Mouse (Mus musculus) CH12.LX (cell line): ENCODE results near the gene Ripply1. TPM values are rescaled to one million over a fixed set of nuclear protein-coding genes. Genes with fewer than 3 reads are reported as not detected.

Experiments
- DNase-seq: peaks from one replicate; pipeline ENCODE4 v3.0.0-alpha.2; 2013; ENCODE audit errors: extremely low read depth
- H3K27ac ChIP-seq: 2 replicates; pipeline ENCODE4 v1.5.1; 2012; ENCODE audit warnings: low read depth, mild to moderate bottlenecking, control low read depth, moderate library complexity; ENCODE audit not compliant: insufficient read depth
- H3K27me3 ChIP-seq: replicated peaks from 2 replicates; pipeline ENCODE3; 2012; ENCODE audit warnings: inconsistent platforms
- H3K36me3 ChIP-seq, 2 experiments: replicated peaks in 1 of 2; 2 replicates each; pipeline versions ENCODE3 to v1.6.1; 2012; ENCODE audit warnings: inconsistent platforms in 1 of 2, low read length in 1 of 2, mild to moderate bottlenecking in 1 of 2, mixed read lengths in 1 of 2, moderate library complexity in 1 of 2; ENCODE audit not compliant: control insufficient read depth in 1 of 2, insufficient read depth in 1 of 2
- H3K4me1 ChIP-seq, 2 experiments: 2 replicates each; pipeline ENCODE4 v1.6.1; 2012; ENCODE audit warnings: inconsistent platforms in 1 of 2, moderate library complexity in 1 of 2; ENCODE audit not compliant: insufficient read depth in 2 of 2, control insufficient read depth in 1 of 2
- H3K4me2 ChIP-seq: 2 replicates; pipeline ENCODE4 v1.6.1; 2012; ENCODE audit warnings: low read depth, mild to moderate bottlenecking, control low read depth; ENCODE audit not compliant: poor library complexity, insufficient read depth, severe bottlenecking
- H3K4me3 ChIP-seq, 3 experiments: fragments of 150-350 bp in 1 of 3; sonication (generic) in 1 of 3; replicated peaks in 1 of 3; 2 replicates each; pipeline versions ENCODE3 to v1.5.1; 2011 to 2012; ENCODE audit warnings: low read depth in 2 of 3, low read length in 2 of 3, mild to moderate bottlenecking in 2 of 3, moderate library complexity in 2 of 3, control low read depth in 1 of 3, improper control_type of control experiment in 1 of 3, inconsistent platforms in 1 of 3, mixed read lengths in 1 of 3; ENCODE audit not compliant: poor library complexity in 1 of 3
- H3K79me2 ChIP-seq: replicated peaks from 2 replicates; pipeline ENCODE4 v1.6.1; 2012; ENCODE audit warnings: mild to moderate bottlenecking, moderate library complexity; ENCODE audit not compliant: control insufficient read depth, poor library complexity, insufficient read depth, severe bottlenecking; ENCODE audit errors: extremely low read depth
- H3K9ac ChIP-seq: 2 replicates; pipeline ENCODE4 v1.6.1; 2012; ENCODE audit warnings: low read depth, mild to moderate bottlenecking, control low read depth, moderate library complexity; ENCODE audit not compliant: insufficient read depth
- H3K9me3 ChIP-seq: replicated peaks from 2 replicates; pipeline ENCODE3; 2012; ENCODE audit warnings: low read length, inconsistent platforms, mixed read lengths
- BHLHE40 ChIP-seq: IDR thresholded peaks from 2 replicates; pipeline ENCODE4 v1.6.1; 2011; ENCODE audit warnings: mild to moderate bottlenecking, low read depth, low read length, improper control_type of control experiment
- CHD1 ChIP-seq: IDR thresholded peaks from 2 replicates; pipeline ENCODE4 v1.6.1; 2012; ENCODE audit warnings: low read depth, low read length, improper control_type of control experiment, inconsistent platforms
- CHD2 ChIP-seq: IDR thresholded peaks from 2 replicates; pipeline ENCODE4 v1.6.1; 2011; ENCODE audit warnings: low read length, improper control_type of control experiment
- CTCF ChIP-seq, 2 experiments: IDR thresholded peaks in 1 of 2; conservative IDR thresholded peaks in 1 of 2; 2 replicates each; pipeline ENCODE4 v1.5.1; 2011 to 2012; ENCODE audit warnings: low read depth in 2 of 2, low read length in 2 of 2, improper control_type of control experiment in 1 of 2, inconsistent platforms in 1 of 2, mild to moderate bottlenecking in 1 of 2, moderate library complexity in 1 of 2
- ELF1 ChIP-seq: IDR thresholded peaks from 2 replicates; pipeline ENCODE4 v1.6.1; 2014; ENCODE audit warnings: low read depth, mild to moderate bottlenecking, inconsistent platforms, low read length, improper control_type of control experiment
- EP300 ChIP-seq: IDR thresholded peaks from 2 replicates; pipeline ENCODE4 v1.6.1; 2011; ENCODE audit warnings: low read length, improper control_type of control experiment
- GABPA ChIP-seq: IDR thresholded peaks from 2 replicates; pipeline ENCODE4 v1.6.1; 2012; ENCODE audit warnings: low read depth, low read length, improper control_type of control experiment, inconsistent platforms; ENCODE audit not compliant: insufficient replicate concordance
- HCFC1 ChIP-seq: IDR thresholded peaks from 2 replicates; pipeline ENCODE4 v1.6.1; 2012; ENCODE audit warnings: low read depth, mild to moderate bottlenecking, inconsistent platforms, low read length, improper control_type of control experiment
- JUN ChIP-seq: IDR thresholded peaks from 2 replicates; pipeline ENCODE4 v1.6.1; 2011; ENCODE audit warnings: low read depth, mild to moderate bottlenecking, low read length, improper control_type of control experiment, moderate library complexity; ENCODE audit not compliant: insufficient read depth
- JUND ChIP-seq: conservative IDR thresholded peaks from 2 replicates; pipeline ENCODE4 v1.6.1; 2011; ENCODE audit warnings: low read depth, low read length, improper control_type of control experiment
- KAT2A ChIP-seq: IDR thresholded peaks from 2 replicates; pipeline ENCODE4 v1.6.1; 2012; ENCODE audit warnings: low read length, improper control_type of control experiment, inconsistent platforms; ENCODE audit not compliant: insufficient replicate concordance
- MXI1 ChIP-seq: IDR thresholded peaks from 2 replicates; pipeline ENCODE4 v1.6.1; 2011; ENCODE audit warnings: mild to moderate bottlenecking, low read depth, low read length, improper control_type of control experiment
- NELFE ChIP-seq: IDR thresholded peaks from 2 replicates; pipeline ENCODE4 v1.6.1; 2011; ENCODE audit warnings: low read depth, low read length, improper control_type of control experiment
- NRF1 ChIP-seq: IDR thresholded peaks from 2 replicates; pipeline ENCODE4 v1.6.1; 2014; ENCODE audit warnings: low read depth, mild to moderate bottlenecking, inconsistent platforms, low read length, improper control_type of control experiment, moderate library complexity
- POLR2A ChIP-seq: IDR thresholded peaks from 2 replicates; pipeline ENCODE4 v1.6.1; 2011; ENCODE audit warnings: low read depth, mild to moderate bottlenecking, improper control_type of control experiment, low read length
- POLR2AphosphoS2 ChIP-seq: IDR thresholded peaks from 2 replicates; pipeline ENCODE4 v1.6.1; 2011; ENCODE audit warnings: low read depth, low read length, improper control_type of control experiment
- RAD21 ChIP-seq: IDR thresholded peaks from 2 replicates; pipeline ENCODE4 v1.6.1; 2011; ENCODE audit warnings: low read depth, mild to moderate bottlenecking, low read length, improper control_type of control experiment, moderate library complexity
- RCOR1 ChIP-seq: conservative IDR thresholded peaks from 2 replicates; pipeline ENCODE4 v1.6.1; 2012; ENCODE audit warnings: low read depth, mild to moderate bottlenecking, inconsistent platforms, low read length, improper control_type of control experiment
- SMC3 ChIP-seq: IDR thresholded peaks from 2 replicates; pipeline ENCODE4 v1.6.1; 2011; ENCODE audit warnings: low read depth, low read length, improper control_type of control experiment
- TBP ChIP-seq: conservative IDR thresholded peaks from 2 replicates; pipeline ENCODE4 v1.6.1; 2011; ENCODE audit warnings: low read depth, low read length, improper control_type of control experiment
- TCF12 ChIP-seq: IDR thresholded peaks from 2 replicates; pipeline ENCODE4 v1.6.1; 2014; ENCODE audit warnings: low read depth, mild to moderate bottlenecking, inconsistent platforms, low read length, improper control_type of control experiment
- UBTF ChIP-seq: IDR thresholded peaks from 2 replicates; pipeline ENCODE4 v1.6.1; 2012; ENCODE audit warnings: low read depth, mild to moderate bottlenecking, inconsistent platforms, low read length, improper control_type of control experiment, moderate library complexity
- USF1 ChIP-seq: IDR thresholded peaks from 2 replicates; pipeline ENCODE4 v1.6.1; 2014; ENCODE audit warnings: low read depth, mild to moderate bottlenecking, inconsistent platforms, low read length, improper control_type of control experiment
- USF2 ChIP-seq: conservative IDR thresholded peaks from 2 replicates; pipeline ENCODE4 v1.6.1; 2011; ENCODE audit warnings: low read depth, low read length, improper control_type of control experiment
- ZKSCAN1 ChIP-seq: IDR thresholded peaks from 2 replicates; pipeline ENCODE4 v1.6.1; 2012; ENCODE audit warnings: low read depth, inconsistent platforms, low read length, improper control_type of control experiment, borderline replicate concordance
- ZMIZ1 ChIP-seq: IDR thresholded peaks from 2 replicates; pipeline ENCODE4 v1.6.1; 2012; ENCODE audit warnings: low read depth, mild to moderate bottlenecking, inconsistent platforms, low read length, improper control_type of control experiment
- ZNF384 ChIP-seq: IDR thresholded peaks from 2 replicates; pipeline ENCODE4 v1.6.1; 2012; ENCODE audit warnings: low read depth, low read length, improper control_type of control experiment, inconsistent platforms
- dilution Hi-C: fragments of 300-500 bp; cut with MboI; formaldehyde crosslinking; loops from 2 replicates; pipeline ENCODE4 v1.14.3; 2020; ENCODE audit warnings: low sequenced_read_pairs; ENCODE audit not compliant: extremely low pct_unique_long_range_greater_than_20kb, extremely low pct_ligation_motif_present
- in situ Hi-C: fragments of 300-500 bp; cut with MboI; formaldehyde crosslinking; loops from 3 replicates; pipeline ENCODE4 v1.14.3; 2019; ENCODE audit warnings: low sequenced_read_pairs, low pct_ligation_motif_present, low pct_unique_long_range_greater_than_20kb, mixed read lengths
- polyA plus RNA-seq: library from polyadenylated mRNA; unstranded; fragments of >175 nt; gene quantifications from 2 replicates; pipeline ENCODE4 v1.2.1, GENCODE M21; 2012; ENCODE audit warnings: low read depth; ENCODE audit not compliant: insufficient read length
- total RNA-seq, 2 experiments: library from RNA; depleted of rRNA; stranded (reverse); fragments of 300-350 nt in 1 of 2; fragments of >200 nt in 1 of 2; gene quantifications; 2 replicates each; pipeline ENCODE4 v1.2.3; 2012 to 2014

Ripply1 gene
- total and polyA plus RNA-seq, 3 experiments: not detected

DNA sequence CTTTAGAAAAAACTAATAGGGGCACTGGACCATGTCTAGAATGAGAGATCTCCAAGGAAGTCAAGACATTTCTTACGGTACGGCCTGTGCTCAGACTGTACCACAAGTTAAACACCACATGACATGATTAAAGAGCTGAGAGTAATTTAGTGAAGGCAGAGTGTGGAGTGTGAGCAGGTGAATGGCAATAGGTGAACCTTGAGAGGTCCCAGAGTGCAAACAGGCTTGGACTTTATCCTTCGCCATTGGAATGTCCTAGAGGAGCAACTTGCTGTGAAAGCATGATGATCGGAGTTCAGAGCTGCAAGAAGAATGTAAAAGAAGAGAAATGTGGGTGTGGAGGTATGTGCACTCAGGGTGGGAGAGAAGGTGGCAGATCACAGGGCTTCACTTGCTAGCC lies 23.8 kb upstream of the Ripply1 start:
- dilution Hi-C loops (no loop called here), in situ Hi-C loops (no loop called here)

DNA sequence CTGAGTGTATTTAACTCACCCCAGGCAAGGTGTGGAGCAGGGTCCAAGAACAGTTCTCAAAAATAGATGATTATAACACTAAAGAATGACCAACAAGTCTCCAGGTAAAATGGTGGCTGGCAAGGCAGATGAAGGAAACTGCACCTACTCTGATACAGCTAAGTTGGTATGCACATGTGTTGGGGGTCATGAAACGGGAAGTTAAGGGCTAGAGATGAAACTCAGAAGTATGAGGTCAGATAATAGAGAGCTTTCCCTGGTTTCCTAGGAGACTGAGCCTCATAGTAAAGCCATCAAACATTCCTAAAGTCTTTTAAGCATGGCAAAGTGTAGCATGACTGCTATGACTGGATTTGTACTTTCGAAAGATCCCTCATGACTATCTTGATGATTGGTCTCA lies 20.9 kb upstream of the Ripply1 start:
- TF ChIP-seq TCF12 (no peak), UBTF (no peak), NELFE (no peak), BHLHE40 (no peak), USF1 (no peak), KAT2A (no peak)
- no peaks in the 10 kb centered on the region for H3K27me3 ChIP-seq
- H3K4me3 ChIP-seq: no peak overlapping the region
- no peak overlapping the region for H3K27ac ChIP-seq
- no peaks in the 10 kb centered on the region for H3K9me3 ChIP-seq
- no peak overlapping the region for H3K9ac ChIP-seq
- no peak overlapping the region for H3K4me2 ChIP-seq
- no peaks in the 10 kb centered on the region for H3K36me3 ChIP-seq
- in situ Hi-C loops: no loop called here
- dilution Hi-C loops: no loop called here
- no peak for DNase-seq
- H3K79me2 ChIP-seq: no peaks in the 10 kb centered on the region
- peaks cover 2 to 7% of the 10 kb centered on the region in 2 experiments; a peak in 1 of 4 replicates for H3K4me1 ChIP-seq

More for the DNA sequence above, 23.8 kb upstream of the Ripply1 start:
- DNase-seq: no peak
- no peak overlapping the region for H3K27ac ChIP-seq
- H3K36me3 ChIP-seq: no peaks in the 10 kb centered on the region
- no peak overlapping the region for H3K9ac ChIP-seq
- no peaks in the 10 kb centered on the region for H3K27me3 ChIP-seq
- TF ChIP-seq RAD21 (no peak), USF2 (no peak), JUN (no peak), EP300 (no peak), ZMIZ1 (no peak), GABPA (no peak), POLR2A (no peak), CHD1 (no peak), USF1 (no peak), TBP (no peak)
- TF ChIP-seq, all 38 proteins: peak for 0
- Histone ChIP-seq H3K79me2 (no peaks in the 10 kb centered on the region), H3K4me1 (peaks cover 4 to 8% of the 10 kb centered on the region in 2 experiments; a peak in 1 of 4 replicates), H3K9me3 (no peaks in the 10 kb centered on the region), H3K4me3 (no peak overlapping the region), H3K4me2 (no peak overlapping the region)

GRCm38 (mm10) chrX:139800406-139800878 lies 18.3 kb upstream of the Ripply1 start, which contains the start of gene Cldn2:
Gene Cldn2, plus strand, starts transcription at chrX:139800828.
- dilution Hi-C loops: no loop called here
- in situ Hi-C loops: no loop called here
- no peaks in the 10 kb centered on the region for H3K27me3 ChIP-seq
- no peaks in the 10 kb centered on the region for H3K4me1 ChIP-seq
- no peaks in the 10 kb centered on the region for H3K36me3 ChIP-seq
- DNase-seq: no peak
- no peak within 1 kb of the TSS for H3K4me3 ChIP-seq
- H3K9ac ChIP-seq: no peak within 1 kb of the TSS
- no peaks in the 10 kb centered on the region for H3K79me2 ChIP-seq
- no peak within 1 kb of the TSS for H3K27ac ChIP-seq
- H3K4me2 ChIP-seq: no peak within 1 kb of the TSS
- H3K9me3 ChIP-seq: no peaks in the 10 kb centered on the region
- TF ChIP-seq RCOR1 (no peak), POLR2AphosphoS2 (no peak), ZKSCAN1 (no peak), CTCF (conservative IDR thresholded peaks at IDR 0.05 in 1 of 2, IDR thresholded peaks at IDR 0.05 in 1 of 2; ENCODE audit: low read depth in 2 of 2, low read length in 2 of 2) (no peak), JUND (no peak), NRF1 (no peak), TBP (no peak), NELFE (no peak), GABPA (no peak), KAT2A (no peak), CHD2 (no peak), SMC3 (no peak), TCF12 (no peak), MXI1 (no peak), JUN (no peak), ZNF384 (no peak), ELF1 (no peak), HCFC1 (no peak)
